Mouse (Mus musculus): ENCODE results near the gene Lrpap1. TPM values are rescaled to one million over a fixed set of nuclear protein-coding genes. Genes with fewer than 3 reads are reported as not detected.
A peak's percentile ranks its signal among the peaks of the same experiment; 100 is the strongest.

The Lrpap1 gene
- polyA plus RNA-seq, 1 experiment from 2014 or later: 92.1 TPM

DNA sequence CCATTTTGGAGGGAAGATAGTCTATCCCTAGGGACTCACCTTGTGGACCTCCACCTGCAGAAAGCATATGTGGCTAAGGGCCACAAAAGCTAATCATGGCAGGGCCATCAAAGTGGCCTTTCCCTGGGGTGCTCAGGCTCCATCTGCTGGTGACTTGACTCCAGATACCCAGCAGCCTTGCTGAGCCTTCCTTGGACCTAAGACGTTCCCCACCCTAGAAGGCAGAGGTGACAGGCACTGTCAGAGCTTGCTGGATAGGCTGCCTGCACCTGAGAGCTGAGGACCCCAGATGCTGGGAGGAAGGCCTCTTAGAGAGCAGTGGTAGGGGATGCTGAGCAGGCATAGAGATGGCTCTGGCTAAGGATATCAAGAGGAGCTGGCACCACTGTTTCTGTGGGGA lies 25.7 kb upstream of the Lrpap1 start:
- no peak overlapping the region for H3K4me3 ChIP-seq (ENCODE audit: low read depth, low read length)
- no peaks in the 10 kb centered on the region for H3K36me3 ChIP-seq (ENCODE audit: control insufficient read depth, insufficient read depth)
- H3K4me2 ChIP-seq (ENCODE audit: low read depth, low read length): no peak overlapping the region
- ATAC-seq (ENCODE audit: low read depth): no peak
- no peaks in the 10 kb centered on the region for H3K27me3 ChIP-seq (ENCODE audit: control insufficient read depth, insufficient read depth, low read depth, low read length)
- no peaks in the 10 kb centered on the region for H3K9me3 ChIP-seq (replicated peaks; ENCODE audit: control insufficient read depth, low read length)
- no peak overlapping the region for H3K27ac ChIP-seq (ENCODE audit: low read length)
- no peak overlapping the region for H3K9ac ChIP-seq (ENCODE audit: low read depth, low read length)
- WGBS (ENCODE audit: insufficient replicate concordance): 28% methylated on average over 1 of the region's 1 CpGs
- no peaks in the 10 kb centered on the region for H3K4me1 ChIP-seq (ENCODE audit: control insufficient read depth, low read depth, low read length)

DNA sequence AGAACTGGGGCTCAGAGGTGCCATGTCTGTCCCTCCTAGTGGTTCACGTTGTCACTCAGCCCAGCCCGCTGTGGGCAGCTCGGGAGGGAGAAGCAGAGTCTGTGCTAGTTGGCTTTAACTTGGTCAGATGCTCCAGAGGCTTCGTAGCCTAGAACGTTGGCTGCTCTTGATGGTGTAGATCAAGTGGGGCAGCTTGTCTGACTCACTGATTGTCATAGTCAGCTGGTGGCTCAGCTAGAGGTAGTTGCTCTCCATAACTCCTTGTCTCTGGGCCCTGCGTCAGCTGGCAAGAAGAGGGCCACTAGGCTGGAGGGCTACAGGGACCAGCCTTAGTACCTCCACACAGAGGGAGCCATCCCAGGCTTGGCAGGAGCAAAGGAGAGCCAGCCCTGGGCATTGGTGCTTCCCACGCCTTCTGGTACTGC lies 24.2 kb upstream of the Lrpap1 start:
- Histone ChIP-seq H3K4me3 (ENCODE audit: low read depth, low read length) (no peak overlapping the region), H3K27me3 (ENCODE audit: control insufficient read depth, insufficient read depth, low read depth, low read length) (no peaks in the 10 kb centered on the region), H3K4me1 (ENCODE audit: control insufficient read depth, low read depth, low read length) (no peaks in the 10 kb centered on the region), H3K4me2 (ENCODE audit: low read depth, low read length) (no peak overlapping the region), H3K27ac (ENCODE audit: low read length) (no peak overlapping the region), H3K9ac (ENCODE audit: low read depth, low read length) (no peak overlapping the region), H3K9me3 (replicated peaks; ENCODE audit: control insufficient read depth, low read length) (no peaks in the 10 kb centered on the region), H3K36me3 (ENCODE audit: control insufficient read depth, insufficient read depth) (no peaks in the 10 kb centered on the region)
- no peak for ATAC-seq (ENCODE audit: low read depth)
- 78% methylated on average over 7 of the region's 7 CpGs for WGBS (ENCODE audit: insufficient replicate concordance)

DNA sequence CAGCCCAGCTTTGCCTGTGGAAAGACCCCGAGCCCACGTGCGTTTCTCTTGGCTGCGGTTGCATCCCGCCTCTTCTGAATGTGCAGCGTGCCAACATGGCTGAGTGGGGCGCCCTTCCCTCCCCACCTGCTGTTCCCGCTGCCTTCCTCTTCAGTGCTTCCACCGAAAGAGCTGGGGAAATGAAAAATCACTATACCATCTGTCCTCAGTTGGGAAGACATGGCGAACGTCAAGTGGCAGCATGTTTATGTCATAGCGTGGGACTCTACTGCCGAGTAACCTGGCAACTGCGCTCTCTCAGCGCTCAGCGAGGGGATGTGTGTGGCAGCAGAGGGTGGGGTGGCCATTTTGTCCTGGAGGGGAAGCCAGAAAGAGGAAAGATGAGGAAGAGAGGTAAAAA lies 23.6 kb upstream of the Lrpap1 start:
- H3K27me3 ChIP-seq (ENCODE audit: control insufficient read depth, insufficient read depth, low read depth, low read length): no peaks in the 10 kb centered on the region
- no peak overlapping the region for H3K4me3 ChIP-seq (ENCODE audit: low read depth, low read length)
- no peaks in the 10 kb centered on the region for H3K4me1 ChIP-seq (ENCODE audit: control insufficient read depth, low read depth, low read length)
- no peak for ATAC-seq (ENCODE audit: low read depth)
- no peak overlapping the region for H3K4me2 ChIP-seq (ENCODE audit: low read depth, low read length)
- 78% methylated on average over 16 of the region's 16 CpGs for WGBS (ENCODE audit: insufficient replicate concordance)
- no peaks in the 10 kb centered on the region for H3K36me3 ChIP-seq (ENCODE audit: control insufficient read depth, insufficient read depth)
- H3K27ac ChIP-seq (ENCODE audit: low read length): no peak overlapping the region
- H3K9ac ChIP-seq (ENCODE audit: low read depth, low read length): no peak overlapping the region
- no peaks in the 10 kb centered on the region for H3K9me3 ChIP-seq (replicated peaks; ENCODE audit: control insufficient read depth, low read length)

- no peaks in the 10 kb centered on the region for H3K9me3 ChIP-seq (replicated peaks; ENCODE audit: control insufficient read depth, low read length)
- no peaks in the 10 kb centered on the region for H3K27me3 ChIP-seq (ENCODE audit: control insufficient read depth, insufficient read depth, low read depth, low read length)
- no peak for ATAC-seq (ENCODE audit: low read depth)
- H3K4me3 ChIP-seq (ENCODE audit: low read depth, low read length): no peak overlapping the region
- H3K4me1 ChIP-seq (ENCODE audit: control insufficient read depth, low read depth, low read length): peaks cover 9% of the 10 kb centered on the region
- no peak overlapping the region for H3K27ac ChIP-seq (ENCODE audit: low read length)
- H3K36me3 ChIP-seq (ENCODE audit: control insufficient read depth, insufficient read depth): no peaks in the 10 kb centered on the region
- WGBS (ENCODE audit: insufficient replicate concordance): 66% methylated on average over 8 of the region's 8 CpGs
- no peak overlapping the region for H3K9ac ChIP-seq (ENCODE audit: low read depth, low read length)
- no peak overlapping the region for H3K4me2 ChIP-seq (ENCODE audit: low read depth, low read length)
Observed at GRCm38 (mm10) chr5:35120024-35120423, 14.5 kb upstream of the Lrpap1 start.

DNA sequence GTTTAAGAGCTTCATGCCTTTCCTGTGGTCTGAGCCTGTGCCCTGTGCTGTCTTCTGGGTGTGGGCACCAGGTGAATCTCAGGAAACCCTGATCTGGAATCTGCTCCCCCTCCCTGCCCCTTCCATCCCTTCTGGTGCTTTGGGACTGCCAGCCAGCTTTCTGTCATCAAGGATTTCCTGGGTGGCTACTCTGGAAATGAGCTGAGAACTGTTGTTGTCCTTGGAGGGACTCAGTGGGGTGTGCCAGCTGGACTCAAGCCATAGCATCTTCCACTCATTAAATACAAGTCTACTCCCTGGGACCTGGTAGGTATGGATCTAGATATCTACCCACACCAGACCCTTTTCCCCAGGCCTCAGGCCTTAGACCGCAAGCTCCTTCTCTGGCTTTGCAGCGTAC lies 12.9 kb upstream of the Lrpap1 start:
- WGBS (ENCODE audit: insufficient replicate concordance): 87% methylated on average over 2 of the region's 2 CpGs
- Histone ChIP-seq H3K4me2 (ENCODE audit: low read depth, low read length) (no peak overlapping the region), H3K9ac (ENCODE audit: low read depth, low read length) (no peak overlapping the region), H3K4me3 (ENCODE audit: low read depth, low read length) (no peak overlapping the region), H3K27me3 (ENCODE audit: control insufficient read depth, insufficient read depth, low read depth, low read length) (no peaks in the 10 kb centered on the region), H3K4me1 (ENCODE audit: control insufficient read depth, low read depth, low read length) (peaks cover 9% of the 10 kb centered on the region), H3K9me3 (replicated peaks; ENCODE audit: control insufficient read depth, low read length) (no peaks in the 10 kb centered on the region), H3K27ac (ENCODE audit: low read length) (no peak overlapping the region), H3K36me3 (ENCODE audit: control insufficient read depth, insufficient read depth) (no peaks in the 10 kb centered on the region)
- ATAC-seq (ENCODE audit: low read depth): no peak

DNA sequence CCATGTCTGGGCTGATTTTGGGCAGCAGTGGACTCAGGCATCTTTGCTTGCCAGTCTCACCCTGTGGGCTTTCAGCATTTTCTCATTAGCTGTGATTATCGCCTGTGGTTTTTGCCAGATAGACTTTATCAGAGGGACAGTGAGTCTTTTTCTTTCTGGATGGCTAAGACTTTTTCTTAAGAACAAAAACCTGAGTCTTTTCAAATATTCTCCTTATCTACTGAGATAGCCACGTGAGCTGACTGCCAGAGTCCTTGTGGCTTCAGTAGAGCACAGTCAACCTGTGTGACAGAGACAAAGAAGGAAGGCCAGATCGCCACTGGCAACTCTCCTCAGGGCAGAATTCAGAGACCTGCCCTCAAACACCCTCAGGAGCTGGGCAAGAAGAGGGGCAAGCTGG lies 12.1 kb upstream of the Lrpap1 start:
- no peaks in the 10 kb centered on the region for H3K9me3 ChIP-seq (replicated peaks; ENCODE audit: control insufficient read depth, low read length)
- no peaks in the 10 kb centered on the region for H3K27me3 ChIP-seq (ENCODE audit: control insufficient read depth, insufficient read depth, low read depth, low read length)
- no peaks in the 10 kb centered on the region for H3K36me3 ChIP-seq (ENCODE audit: control insufficient read depth, insufficient read depth)
- peaks cover 9% of the 10 kb centered on the region for H3K4me1 ChIP-seq (ENCODE audit: control insufficient read depth, low read depth, low read length)
- H3K4me2 ChIP-seq (ENCODE audit: low read depth, low read length): no peak overlapping the region
- H3K9ac ChIP-seq (ENCODE audit: low read depth, low read length): no peak overlapping the region
- ATAC-seq (ENCODE audit: low read depth): no peak
- no peak overlapping the region for H3K27ac ChIP-seq (ENCODE audit: low read length)
- WGBS (ENCODE audit: insufficient replicate concordance): 27% methylated on average over 3 of the region's 3 CpGs
- H3K4me3 ChIP-seq (ENCODE audit: low read depth, low read length): no peak overlapping the region

GRCm38 (mm10) chr5:35116002-35116401 lies 10.4 kb upstream of the Lrpap1 start:
- Histone ChIP-seq H3K27ac (ENCODE audit: low read length) (no peak overlapping the region), H3K36me3 (ENCODE audit: control insufficient read depth, insufficient read depth) (no peaks in the 10 kb centered on the region), H3K9me3 (replicated peaks; ENCODE audit: control insufficient read depth, low read length) (no peaks in the 10 kb centered on the region), H3K4me3 (ENCODE audit: low read depth, low read length) (no peak overlapping the region), H3K4me1 (ENCODE audit: control insufficient read depth, low read depth, low read length) (peaks cover 9% of the 10 kb centered on the region), H3K4me2 (ENCODE audit: low read depth, low read length) (no peak overlapping the region), H3K27me3 (ENCODE audit: control insufficient read depth, insufficient read depth, low read depth, low read length) (no peaks in the 10 kb centered on the region), H3K9ac (ENCODE audit: low read depth, low read length) (no peak overlapping the region)
- 0 out of 2 replicates have a peak, but pooled peaks have one; percentile 9 for ATAC-seq (ENCODE audit: low read depth)
- WGBS (ENCODE audit: insufficient replicate concordance): 49% methylated on average over 3 of the region's 3 CpGs

- Histone ChIP-seq H3K4me3 (ENCODE audit: low read depth, low read length) (no peak overlapping the region), H3K27me3 (ENCODE audit: control insufficient read depth, insufficient read depth, low read depth, low read length) (no peaks in the 10 kb centered on the region), H3K9ac (ENCODE audit: low read depth, low read length) (no peak overlapping the region), H3K27ac (ENCODE audit: low read length) (no peak overlapping the region), H3K36me3 (ENCODE audit: control insufficient read depth, insufficient read depth) (no peaks in the 10 kb centered on the region), H3K9me3 (replicated peaks; ENCODE audit: control insufficient read depth, low read length) (no peaks in the 10 kb centered on the region), H3K4me2 (ENCODE audit: low read depth, low read length) (no peak overlapping the region), H3K4me1 (ENCODE audit: control insufficient read depth, low read depth, low read length) (peaks cover 9% of the 10 kb centered on the region)
- no peak for ATAC-seq (ENCODE audit: low read depth)
- 63% methylated on average over 4 of the region's 4 CpGs for WGBS (ENCODE audit: insufficient replicate concordance)
Observed at GRCm38 (mm10) chr5:35112444-35112843, 6.9 kb upstream of the Lrpap1 start.

DNA sequence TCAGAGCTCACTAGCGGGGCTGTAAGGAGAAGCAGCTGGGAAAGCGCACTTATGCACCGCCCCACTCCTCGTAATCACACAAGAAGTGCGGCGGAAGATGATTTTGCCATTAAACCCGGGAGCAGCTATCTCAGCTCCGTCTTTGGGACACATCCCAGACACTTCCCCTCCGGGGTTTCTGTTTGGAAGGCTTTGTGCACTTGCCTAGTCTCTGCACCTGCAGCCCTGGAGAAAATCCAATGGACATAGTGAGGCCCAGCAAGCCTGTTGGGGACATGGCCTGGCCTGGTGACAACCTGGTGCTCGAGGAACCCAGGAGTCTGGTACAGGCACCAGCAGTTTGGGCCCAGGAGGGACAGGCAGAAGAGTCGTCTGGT lies 344 bp upstream of the Lrpap1 start:
- Histone ChIP-seq H3K27me3 (ENCODE audit: control insufficient read depth, insufficient read depth, low read depth, low read length) (no peaks in the 10 kb centered on the region), H3K4me2 (ENCODE audit: low read depth, low read length) (peak overlapping the region; percentile 78), H3K4me1 (ENCODE audit: control insufficient read depth, low read depth, low read length) (peaks cover 25% of the 10 kb centered on the region), H3K27ac (ENCODE audit: low read length) (no peak overlapping the region), H3K9ac (ENCODE audit: low read depth, low read length) (peak overlapping the region; percentile 40), H3K4me3 (ENCODE audit: low read depth, low read length) (peak overlapping the region; percentile 82), H3K36me3 (ENCODE audit: control insufficient read depth, insufficient read depth) (peaks cover 16% of the 10 kb centered on the region), H3K9me3 (replicated peaks; ENCODE audit: control insufficient read depth, low read length) (no peaks in the 10 kb centered on the region)
- ATAC-seq (ENCODE audit: low read depth): peak; percentile 9
- 11% methylated on average over 11 of the region's 11 CpGs for WGBS (ENCODE audit: insufficient replicate concordance)

Measured in liver, embryonic 16.5 days (tissue).